Mouse (Mus musculus) heart, embryonic 14.5 days (tissue): ENCODE results near the gene Dmrtc2. TPM values are rescaled to one million over a fixed set of nuclear protein-coding genes. Genes with fewer than 3 reads are reported as not detected.
A peak's percentile ranks its signal among the peaks of the same experiment; 100 is the strongest.

Experiments
- ATAC-seq: fragments of 200-750 bp; cut with Nextera tagmentation; 2 replicates; pipeline ENCODE4 v1.8.0; 2017; ENCODE audit warnings: low read depth, moderate TSS enrichment; ENCODE audit not compliant: insufficient number of reproducible peaks, insufficient read depth, low FRiP score
- H3K27ac ChIP-seq, 2 experiments: fragments of 200-500 bp in 1 of 2; fragments of 300-500 bp in 1 of 2; sonication (generic) in 1 of 2; replicated peaks in 1 of 2; 2 replicates each; pipeline ENCODE4 v1.5.1; 2012 to 2014; ENCODE audit warnings: low read depth in 2 of 2, low read length in 2 of 2, control low read depth in 1 of 2, mild to moderate bottlenecking in 1 of 2, mixed read lengths in 1 of 2; ENCODE audit not compliant: control insufficient read depth in 1 of 2, insufficient read depth in 1 of 2
- H3K27me3 ChIP-seq: fragments of 300-500 bp; sonication (generic); 2 replicates; pipeline ENCODE4 v1.6.1; 2014; ENCODE audit warnings: mild to moderate bottlenecking, low read length, control low read depth; ENCODE audit not compliant: control insufficient read depth, insufficient read depth
- H3K36me3 ChIP-seq: fragments of 300-500 bp; sonication (generic); 2 replicates; pipeline ENCODE4 v1.6.1; 2014; ENCODE audit warnings: mild to moderate bottlenecking, control low read depth, low read length, mixed read lengths; ENCODE audit not compliant: control insufficient read depth, insufficient read depth
- H3K4me1 ChIP-seq, 2 experiments: fragments of 200-500 bp in 1 of 2; fragments of 300-500 bp in 1 of 2; sonication (generic) in 1 of 2; 2 replicates each; pipeline ENCODE4 v1.6.1; 2012 to 2014; ENCODE audit warnings: low read length in 2 of 2, control low read depth in 1 of 2, mixed read lengths in 1 of 2; ENCODE audit not compliant: control insufficient read depth in 2 of 2, insufficient read depth in 2 of 2
- H3K4me2 ChIP-seq: fragments of 300-500 bp; sonication (generic); 2 replicates; pipeline ENCODE4 v1.6.1; 2014; ENCODE audit warnings: mild to moderate bottlenecking, low read length
- H3K4me3 ChIP-seq, 2 experiments: fragments of 200-500 bp in 1 of 2; fragments of 300-500 bp in 1 of 2; sonication (generic) in 1 of 2; 2 replicates each; pipeline ENCODE4 v1.5.1; 2012 to 2014; ENCODE audit warnings: low read length in 2 of 2, mild to moderate bottlenecking in 2 of 2, control low read depth in 1 of 2, low read depth in 1 of 2, moderate library complexity in 1 of 2; ENCODE audit not compliant: control insufficient read depth in 1 of 2, insufficient read depth in 1 of 2
- H3K9ac ChIP-seq: fragments of 300-500 bp; sonication (generic); 2 replicates; pipeline ENCODE4 v1.6.1; 2014; ENCODE audit warnings: mild to moderate bottlenecking, low read length
- H3K9me3 ChIP-seq: fragments of 300-500 bp; sonication (generic); 2 replicates; pipeline ENCODE4 v1.6.1; 2016; ENCODE audit warnings: low read length, control low read depth; ENCODE audit not compliant: control insufficient read depth
- WGBS: fragments of 180-500 bp; shearing (Covaris S2); extraction: QIAGEN DNeasy Blood & Tissue Kit; methylation state at CpG from one replicate; pipeline ENCODE4 v1.1.7; 2014; 5-methylcytosine and 5-hydroxymethylcytosine counted together
- polyA plus RNA-seq: library from polyadenylated mRNA; unstranded; fragments of >200 nt; fragmentation: Nextera tagmentation; extraction: Ambion mirVana; gene quantifications from 2 replicates; pipeline ENCODE4 v1.2.1, GENCODE M21; 2014

Dmrtc2 gene
- polyA plus RNA-seq, 1 experiment from 2014 or later, result not detected

DNA sequence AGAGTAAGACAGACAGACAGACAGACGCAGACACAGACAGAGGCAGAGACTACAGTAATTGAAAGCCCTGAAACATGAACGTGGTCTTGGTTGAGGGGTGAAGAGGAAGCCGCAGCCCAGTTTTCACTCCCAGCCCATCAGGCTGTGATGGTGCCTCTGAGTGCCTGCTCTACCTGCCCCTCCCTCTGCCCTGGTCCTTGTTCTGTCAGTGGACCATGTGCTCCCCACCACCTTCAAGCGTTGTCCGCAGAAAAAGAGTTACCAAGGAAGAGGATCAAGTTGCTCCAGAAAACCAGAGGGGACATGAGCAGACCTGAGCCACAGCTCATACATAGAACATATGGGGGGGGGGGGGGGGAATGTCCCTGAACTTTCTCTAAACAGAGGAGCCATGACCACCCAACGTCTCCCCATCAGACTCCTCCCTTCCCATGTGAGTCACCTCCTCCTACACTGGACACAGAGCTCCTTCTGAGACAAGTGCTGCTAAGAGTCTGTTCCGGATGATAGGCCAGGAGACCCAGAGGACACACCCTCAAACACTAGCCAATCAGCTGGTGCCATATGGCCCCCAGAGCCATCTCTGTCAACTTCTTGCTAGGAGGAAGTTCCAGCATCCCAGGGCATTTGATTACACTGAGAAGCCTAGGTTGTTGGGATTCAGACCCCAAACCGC, 17.2 kb upstream of the Dmrtc2 start:
- Histone ChIP-seq H3K36me3 (no peaks in the 10 kb centered on the region), H3K27ac (peak overlapping the region in 1 of 2 experiments; percentile 37; a peak in 1 of 4 replicates), H3K4me3 (no peak overlapping the region), H3K4me2 (no peak overlapping the region), H3K4me1 (no peaks in the 10 kb centered on the region; a peak in 1 of 4 replicates), H3K27me3 (no peaks in the 10 kb centered on the region), H3K9me3 (no peaks in the 10 kb centered on the region), H3K9ac (no peak overlapping the region)
- 64% methylated on average over 8 of the region's 8 CpGs for WGBS
- no peak for ATAC-seq

DNA sequence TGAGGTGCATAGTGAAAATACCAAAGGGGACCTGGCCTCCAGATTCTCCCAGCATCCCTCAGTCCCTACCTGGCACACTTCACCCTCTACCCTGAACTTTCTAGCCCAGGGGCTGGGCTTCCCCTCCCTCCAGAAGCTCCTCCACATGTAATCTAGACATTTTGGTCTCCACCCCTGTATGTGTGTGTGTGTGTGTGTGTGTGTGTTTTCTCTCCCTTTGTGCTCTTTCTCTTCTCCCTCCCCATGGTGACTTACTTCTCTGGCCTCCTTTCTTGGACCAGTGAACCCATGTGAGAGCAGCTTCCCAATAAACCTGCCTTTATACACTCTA, 16.7 kb upstream of the Dmrtc2 start:
- no peak for ATAC-seq
- Histone ChIP-seq H3K4me1 (no peaks in the 10 kb centered on the region; a peak in 1 of 4 replicates), H3K9ac (no peak overlapping the region), H3K27me3 (no peaks in the 10 kb centered on the region), H3K27ac (no peak overlapping the region), H3K9me3 (no peaks in the 10 kb centered on the region), H3K4me3 (no peak overlapping the region), H3K4me2 (no peak overlapping the region), H3K36me3 (no peaks in the 10 kb centered on the region)

DNA sequence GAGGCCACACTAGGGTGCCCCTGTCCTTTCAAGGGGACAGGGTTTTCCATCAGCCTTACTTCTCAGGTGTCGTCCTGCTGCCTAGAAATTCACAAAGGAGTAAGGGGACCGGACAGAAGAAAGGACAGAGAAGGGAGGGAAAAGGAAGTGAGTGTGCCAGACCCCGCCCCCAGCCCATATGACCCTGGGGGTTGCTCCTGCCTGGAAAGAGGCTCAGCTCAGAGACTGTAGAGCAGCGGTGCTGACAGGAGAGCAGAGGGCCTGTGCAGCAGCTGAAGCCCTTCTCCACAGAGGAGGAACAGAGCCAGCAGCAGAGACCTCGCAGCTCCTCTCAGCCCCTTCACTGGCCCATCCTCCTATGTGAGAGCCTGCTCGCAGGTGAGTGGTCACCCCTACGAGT, 16.2 kb upstream of the Dmrtc2 start:
- Histone ChIP-seq H3K36me3 (no peaks in the 10 kb centered on the region), H3K4me3 (no peak overlapping the region), H3K4me2 (no peak overlapping the region), H3K4me1 (no peaks in the 10 kb centered on the region; a peak in 1 of 4 replicates), H3K27ac (no peak overlapping the region), H3K9ac (no peak overlapping the region), H3K27me3 (no peaks in the 10 kb centered on the region), H3K9me3 (no peaks in the 10 kb centered on the region)
- ATAC-seq, result no peak
- WGBS, result 29% methylated on average over 7 of the region's 7 CpGs

DNA sequence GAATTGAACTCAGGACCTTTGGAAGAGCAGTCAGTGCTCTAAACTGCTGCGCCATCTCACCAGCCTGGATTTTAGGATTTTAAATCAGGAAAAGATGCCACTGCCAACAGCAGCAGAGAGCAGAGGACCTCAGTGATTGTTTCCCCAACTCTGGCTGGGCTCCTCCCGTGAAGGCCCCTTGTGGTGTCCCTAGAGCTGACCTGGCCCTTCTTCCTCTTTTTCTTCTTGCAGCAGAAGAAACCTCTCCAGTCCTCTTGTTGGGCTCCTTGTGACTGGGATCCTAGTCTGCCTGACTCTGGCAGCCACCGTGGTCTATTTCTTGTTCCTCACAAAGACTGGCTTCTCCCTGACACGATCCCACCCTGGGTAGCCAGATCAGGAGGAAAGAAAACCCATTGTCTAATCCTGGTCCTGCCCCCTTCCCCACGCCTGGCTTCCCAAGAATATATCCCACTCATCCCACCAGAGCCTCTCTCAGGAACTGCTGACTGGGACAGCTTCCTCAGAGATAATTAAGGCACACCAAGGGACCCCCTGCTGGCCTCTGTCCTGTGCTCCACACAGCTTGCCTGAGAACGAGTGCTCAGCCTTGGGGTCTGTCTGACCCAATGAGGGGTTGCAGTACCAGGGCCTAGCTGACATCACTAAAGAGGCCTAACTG, 13.3 kb upstream of the Dmrtc2 start:
- no peak overlapping the region for H3K9ac ChIP-seq
- 35% methylated on average over 6 of the region's 6 CpGs for WGBS
- H3K27ac ChIP-seq, result no peak overlapping the region
- no peaks in the 10 kb centered on the region for H3K9me3 ChIP-seq
- H3K4me1 ChIP-seq, result no peaks in the 10 kb centered on the region; a peak in 1 of 4 replicates
- no peak overlapping the region for H3K4me3 ChIP-seq
- no peak for ATAC-seq
- H3K36me3 ChIP-seq, result no peaks in the 10 kb centered on the region
- no peak overlapping the region for H3K4me2 ChIP-seq
- H3K27me3 ChIP-seq, result no peaks in the 10 kb centered on the region

DNA sequence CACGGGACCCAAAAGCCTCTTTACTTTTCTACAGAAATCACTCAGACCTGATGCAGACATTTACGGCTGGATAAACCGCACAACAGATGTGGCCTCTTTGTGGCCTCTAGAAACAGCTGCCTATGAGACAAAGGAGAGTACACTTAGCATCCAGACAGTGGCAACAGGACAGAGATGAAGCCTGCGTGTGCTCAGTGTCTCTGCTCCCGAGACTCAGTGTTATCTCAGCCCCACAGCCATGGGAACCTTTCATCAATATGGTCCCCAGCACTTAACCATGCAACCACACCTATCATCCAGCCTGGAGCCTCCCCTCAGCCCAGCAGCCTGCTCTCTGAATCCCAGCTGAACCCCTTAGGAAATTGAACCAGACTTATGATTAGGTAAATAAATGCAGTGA, 10.6 kb upstream of the Dmrtc2 start:
- Histone ChIP-seq H3K4me3 (no peak overlapping the region), H3K9me3 (no peaks in the 10 kb centered on the region), H3K36me3 (no peaks in the 10 kb centered on the region), H3K4me2 (no peak overlapping the region), H3K27ac (no peak overlapping the region), H3K9ac (no peak overlapping the region), H3K27me3 (no peaks in the 10 kb centered on the region), H3K4me1 (no peaks in the 10 kb centered on the region)
- no peak for ATAC-seq
- 63% methylated on average over 5 of the region's 5 CpGs for WGBS

DNA sequence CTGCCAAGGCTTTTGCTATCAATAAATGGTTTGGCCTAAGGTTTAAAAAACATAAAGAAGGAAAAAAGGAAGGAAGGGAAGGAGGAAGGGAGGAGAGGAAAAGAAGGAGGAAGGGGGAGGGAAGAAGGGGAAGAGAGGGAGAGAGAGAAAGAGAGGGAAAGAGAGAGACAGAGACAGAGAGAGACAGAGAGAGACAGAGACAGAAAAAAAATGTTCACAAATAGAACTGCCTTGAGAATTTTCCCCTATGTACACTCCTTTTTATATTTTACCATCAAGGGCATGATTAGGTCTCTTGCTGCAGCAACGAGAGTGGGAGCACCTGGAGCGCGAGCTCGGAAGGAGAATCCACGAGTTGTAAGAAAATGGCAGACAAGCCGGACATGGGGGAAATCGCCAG, 7.9 kb upstream of the Dmrtc2 start, which contains the start of gene Gm9844:
Gene Gm9844, plus strand, starts transcription at position 301 of the 400 bp plus-strand sequence.
- H3K27ac ChIP-seq, result no peak within 1 kb of the TSS
- H3K9me3 ChIP-seq, result no peaks in the 10 kb centered on the region
- no peak within 1 kb of the TSS for H3K4me2 ChIP-seq
- 81% methylated on average over 7 of the region's 7 CpGs for WGBS
- H3K27me3 ChIP-seq, result no peaks in the 10 kb centered on the region
- H3K36me3 ChIP-seq, result no peaks in the 10 kb centered on the region
- no peak within 1 kb of the TSS for H3K4me3 ChIP-seq
- no peaks in the 10 kb centered on the region for H3K4me1 ChIP-seq
- ATAC-seq, result no peak
- H3K9ac ChIP-seq, result no peak within 1 kb of the TSS

DNA sequence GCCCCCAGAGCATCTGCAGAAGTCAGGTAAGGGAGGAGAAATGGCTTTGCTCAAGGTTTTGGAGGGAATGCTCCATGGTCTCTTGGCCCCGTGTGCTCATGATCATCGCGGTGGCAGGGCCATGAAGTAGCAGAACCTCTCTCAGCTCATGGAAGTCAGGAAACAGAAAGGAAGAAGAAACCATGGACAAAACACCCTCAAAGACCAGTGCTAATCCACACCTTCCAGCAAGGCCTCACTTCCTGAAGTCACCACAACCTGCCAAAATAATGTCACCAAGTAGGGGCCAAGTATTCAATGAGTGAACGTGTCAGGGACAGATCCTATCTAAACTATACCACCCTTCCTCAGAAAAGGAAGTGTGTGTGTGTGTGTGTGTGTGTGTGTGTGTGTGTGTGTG, 7.0 kb upstream of the Dmrtc2 start:
- Histone ChIP-seq H3K4me1 (no peaks in the 10 kb centered on the region), H3K4me2 (no peak overlapping the region), H3K4me3 (no peak overlapping the region), H3K36me3 (no peaks in the 10 kb centered on the region), H3K9me3 (no peaks in the 10 kb centered on the region), H3K27ac (no peak overlapping the region), H3K27me3 (no peaks in the 10 kb centered on the region), H3K9ac (no peak overlapping the region)
- no peak for ATAC-seq
- 75% methylated on average over 4 of the region's 4 CpGs for WGBS

DNA sequence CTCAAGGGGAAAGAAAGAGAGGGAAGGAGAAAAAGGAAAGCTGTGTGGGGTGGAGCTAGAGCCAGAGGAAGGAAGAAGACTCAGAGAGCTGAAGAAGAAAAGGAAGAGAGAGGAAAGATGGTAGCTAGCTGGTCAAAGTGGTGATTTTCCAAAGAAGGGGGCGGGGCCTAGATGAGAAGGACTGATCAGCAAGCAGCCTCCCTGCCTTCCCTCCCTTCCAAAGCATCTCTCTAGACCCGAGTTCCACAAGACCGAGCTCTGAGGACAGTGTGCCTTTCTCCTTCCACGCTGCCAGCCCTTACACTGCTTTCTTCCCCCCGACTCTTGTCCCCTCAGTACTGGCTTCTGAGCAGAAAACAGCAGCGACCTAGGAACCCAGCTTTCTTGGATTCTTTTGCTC, 5.7 kb upstream of the Dmrtc2 start:
- ATAC-seq, result no peak
- WGBS, result 35% methylated on average over 6 of the region's 6 CpGs
- H3K9ac ChIP-seq, result no peak overlapping the region
- no peak overlapping the region for H3K4me2 ChIP-seq
- H3K27ac ChIP-seq, result no peak overlapping the region
- no peaks in the 10 kb centered on the region for H3K36me3 ChIP-seq
- no peak overlapping the region for H3K4me3 ChIP-seq
- H3K9me3 ChIP-seq, result no peaks in the 10 kb centered on the region
- H3K27me3 ChIP-seq, result peaks cover 6% of the 10 kb centered on the region
- H3K4me1 ChIP-seq, result no peaks in the 10 kb centered on the region
